Mouse (Mus musculus) cerebellum, adult 2 months (tissue): ENCODE data around the gene Pif1. TPM values are rescaled to one million over a fixed set of nuclear protein-coding genes. Genes with fewer than 3 reads are reported as not detected.

Experiments
- DNase-seq, 2 experiments: peaks; one replicate each; pipeline ENCODE4 v3.0.0; 2021
- H3K27ac ChIP-seq: fragments of 200-500 bp; 2 replicates; pipeline ENCODE4 v1.5.1; 2012; ENCODE audit warnings: low read length, control low read depth, inconsistent platforms; ENCODE audit not compliant: insufficient read depth
- H3K27me3 ChIP-seq: fragments of 200-500 bp; 2 replicates; pipeline ENCODE4 v1.6.1; 2012; ENCODE audit warnings: inconsistent platforms, mild to moderate bottlenecking, low read length, moderate library complexity; ENCODE audit not compliant: control insufficient read depth, insufficient read depth
- H3K4me1 ChIP-seq: fragments of 200-500 bp; 2 replicates; pipeline ENCODE4 v1.6.1; 2011; ENCODE audit warnings: low read length; ENCODE audit not compliant: control insufficient read depth, insufficient read depth
- H3K4me3 ChIP-seq: fragments of 200-500 bp; replicated peaks from 2 replicates; pipeline ENCODE3; 2011; ENCODE audit warnings: mild to moderate bottlenecking, low read depth, low read length, control low read depth; ENCODE audit not compliant: insufficient read depth
- CTCF ChIP-seq: fragments of 200-500 bp; IDR thresholded peaks from 2 replicates; pipeline ENCODE4 v1.5.1; 2011; ENCODE audit warnings: low read depth, mild to moderate bottlenecking, control low read depth, low read length, moderate library complexity, borderline replicate concordance; ENCODE audit not compliant: insufficient read depth
- POLR2A ChIP-seq: fragments of 200-500 bp; IDR thresholded peaks from 2 replicates; pipeline ENCODE4 v1.6.1; 2011; ENCODE audit warnings: low read length, control low read depth, borderline replicate concordance; ENCODE audit not compliant: insufficient read depth
- WGBS: fragments of 180-500 bp; shearing (Covaris S2); methylation state at CpG from one replicate; pipeline ENCODE4 v1.1.7; 2018; 5-methylcytosine and 5-hydroxymethylcytosine counted together
- polyA plus RNA-seq: library from polyadenylated mRNA; depleted of rRNA; stranded (reverse); fragments of >200 nt; gene quantifications from 2 replicates; pipeline ENCODE4 v1.2.3, GENCODE M21; 2012

Gene Pif1
- polyA plus RNA-seq, 1 experiment: 0.11 TPM

DNA sequence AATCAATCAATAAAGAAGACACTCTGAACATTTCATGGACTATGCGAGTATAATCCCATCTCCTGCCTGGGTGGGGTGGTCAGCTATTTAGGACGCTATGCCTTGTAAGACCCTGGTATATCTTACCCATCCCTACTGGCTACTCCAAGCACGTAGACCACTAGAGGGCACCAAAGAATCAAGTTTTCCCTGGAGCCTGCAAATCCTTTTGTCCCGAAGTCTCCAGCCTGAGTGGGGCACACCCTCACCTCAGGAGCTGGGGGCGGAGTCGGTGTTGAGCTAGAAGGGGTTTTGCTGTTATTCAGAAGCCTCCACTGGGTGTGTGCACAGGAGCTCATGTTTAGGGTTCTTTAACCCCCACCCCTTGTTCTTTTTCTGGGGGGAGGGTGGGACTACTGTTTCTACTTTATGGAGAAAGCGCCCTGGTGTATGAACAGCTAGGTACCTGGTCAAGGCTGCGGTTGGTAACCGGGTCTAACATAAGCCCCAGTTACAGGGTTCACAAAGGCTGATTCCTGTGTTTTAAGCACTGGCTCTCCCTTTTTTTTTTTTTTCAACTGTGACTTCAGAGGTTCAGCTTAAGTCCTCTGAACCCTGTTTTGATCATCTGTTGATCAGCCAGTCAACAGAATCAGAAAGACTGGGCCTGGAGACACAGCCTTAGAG is 18.6 kb downstream of the Pif1 start:
- H3K4me3 ChIP-seq: no peak overlapping the region

DNA sequence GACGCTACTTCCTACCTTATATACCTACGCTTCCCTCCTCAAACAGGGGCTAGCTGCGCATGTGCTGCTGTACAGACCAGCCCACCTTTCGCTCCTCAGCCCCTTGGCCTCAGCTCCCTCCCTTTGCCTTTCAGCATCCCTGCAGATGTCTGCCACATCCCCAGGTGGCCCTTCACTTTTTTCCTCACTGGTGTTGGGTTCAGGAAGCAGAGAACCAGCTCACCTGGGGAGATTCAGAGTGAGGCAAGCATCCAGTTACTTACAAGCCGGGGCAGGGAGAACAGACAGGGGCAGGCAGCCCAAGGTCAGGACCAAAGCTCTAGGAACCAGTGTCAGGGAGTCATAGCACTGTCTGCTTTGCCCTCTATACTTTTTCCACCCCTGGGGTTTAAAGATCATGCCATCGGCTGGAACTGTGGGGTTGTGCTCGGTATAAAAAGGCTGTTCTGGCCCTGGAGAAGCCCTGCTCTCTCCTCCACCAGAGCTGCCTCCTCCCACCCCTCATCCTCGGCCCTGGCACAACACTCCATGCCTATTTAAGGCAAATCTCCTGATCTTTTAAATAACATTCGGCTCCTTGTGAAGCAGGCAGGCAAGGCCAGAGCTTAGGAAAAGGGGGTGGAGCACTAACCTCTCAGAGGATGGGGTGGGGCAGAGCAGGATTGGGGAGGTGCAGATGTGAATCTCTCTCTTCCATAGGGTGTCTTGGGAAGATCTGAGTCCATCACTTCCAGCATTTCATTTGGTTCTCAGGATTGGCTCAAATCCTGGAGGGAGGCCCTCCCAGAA is 19.6 kb downstream of the Pif1 start:
- H3K27me3 ChIP-seq: no peaks in the 10 kb centered on the region
- H3K4me3 ChIP-seq: no peak overlapping the region
- H3K4me1 ChIP-seq: no peaks in the 10 kb centered on the region
- no peak for DNase-seq
- 60% methylated on average over 9 of the region's 9 CpGs for WGBS
- TF ChIP-seq CTCF: no peak
- TF ChIP-seq POLR2A: no peak
- H3K27ac ChIP-seq: no peak overlapping the region

More for the DNA sequence above, 18.6 kb downstream of the Pif1 start:
- 10% methylated on average over 9 of the region's 9 CpGs for WGBS
- no peak overlapping the region for H3K27ac ChIP-seq
- no peaks in the 10 kb centered on the region for H3K4me1 ChIP-seq
- TF ChIP-seq POLR2A (no peak), CTCF (peak; percentile 81)
- peak; percentile 46 to 58 for DNase-seq
- no peaks in the 10 kb centered on the region for H3K27me3 ChIP-seq

DNA sequence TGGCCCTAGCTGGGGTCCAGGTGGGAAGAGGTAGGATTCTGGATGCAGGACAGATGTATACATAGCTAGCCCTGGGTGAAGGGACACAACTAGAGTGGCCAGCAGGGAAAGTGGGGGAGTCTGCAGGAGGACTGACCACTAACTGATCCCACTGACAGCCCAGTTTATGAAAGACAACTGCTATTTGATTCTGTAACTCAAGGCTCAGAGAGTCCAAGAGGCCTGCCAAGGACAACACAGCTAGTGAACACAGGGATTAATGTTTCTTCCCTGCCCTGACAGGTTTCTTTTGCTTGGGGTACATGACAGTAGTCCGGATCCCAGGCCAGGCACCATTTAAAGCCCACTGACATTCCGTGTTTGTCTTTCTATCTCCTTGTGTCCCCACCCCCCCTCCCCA is 20.2 kb downstream of the Pif1 start:
- H3K4me1 ChIP-seq: no peaks in the 10 kb centered on the region
- DNase-seq: no peak
- no peak overlapping the region for H3K4me3 ChIP-seq
- H3K27ac ChIP-seq: no peak overlapping the region
- TF ChIP-seq POLR2A (no peak), CTCF (no peak)
- H3K27me3 ChIP-seq: no peaks in the 10 kb centered on the region
- 54% methylated on average over 2 of the region's 2 CpGs for WGBS

DNA sequence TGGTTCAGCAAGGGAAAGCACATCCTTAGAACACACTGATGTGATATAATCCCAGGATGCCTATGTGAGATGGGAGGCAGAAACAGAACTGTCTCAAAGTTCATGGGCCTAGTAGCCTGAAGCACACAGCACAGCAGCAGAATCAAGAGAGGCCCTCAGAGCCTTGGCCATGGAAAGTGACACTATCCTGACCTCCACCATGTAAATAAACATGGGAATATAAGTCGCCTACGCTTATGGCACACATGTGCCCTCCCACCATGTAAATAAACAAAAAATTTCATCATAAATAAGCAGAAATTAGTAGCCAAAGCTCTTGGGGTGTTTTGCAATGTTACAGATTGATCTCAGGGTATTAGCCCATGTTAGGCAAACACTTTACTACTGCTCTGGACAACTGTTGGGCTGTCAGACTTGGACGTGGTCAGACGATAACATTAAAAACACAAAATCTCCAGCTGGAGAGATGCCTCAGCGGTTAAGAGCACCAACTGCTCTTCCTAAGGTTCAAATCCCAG is 25.1 kb downstream of the Pif1 start:
- Histone ChIP-seq H3K4me1 (no peaks in the 10 kb centered on the region), H3K27ac (no peak overlapping the region), H3K4me3 (no peak overlapping the region), H3K27me3 (no peaks in the 10 kb centered on the region)
- no peak for DNase-seq
- 89% methylated on average over 5 of the region's 5 CpGs for WGBS
- TF ChIP-seq POLR2A: no peak
- no peak for TF ChIP-seq CTCF

DNA sequence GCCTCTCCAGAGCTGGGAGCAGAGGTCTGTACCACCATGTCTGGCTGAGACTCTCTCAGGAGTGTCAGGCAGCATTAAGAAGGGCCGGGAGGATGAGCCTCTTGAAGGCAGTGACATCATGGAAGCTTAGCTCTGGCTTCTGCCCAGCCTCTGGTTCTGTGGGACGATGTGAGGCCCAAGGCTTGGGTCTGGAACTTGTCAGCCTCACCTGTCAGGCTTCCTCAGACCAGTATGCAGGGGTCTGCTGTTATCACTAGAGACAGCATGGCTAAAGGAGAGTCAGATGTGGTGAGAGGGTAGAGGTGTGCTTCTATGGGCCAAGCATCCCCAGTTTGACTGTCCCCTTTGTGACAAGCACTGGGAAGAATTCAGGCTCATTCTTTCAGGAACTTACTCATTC is 26.1 kb downstream of the Pif1 start:
- Histone ChIP-seq H3K4me1 (no peaks in the 10 kb centered on the region), H3K27me3 (no peaks in the 10 kb centered on the region), H3K4me3 (no peak overlapping the region), H3K27ac (no peak overlapping the region)
- DNase-seq: no peak
- WGBS: 61% methylated on average over 2 of the region's 2 CpGs
- no peak for TF ChIP-seq POLR2A
- TF ChIP-seq CTCF: no peak

DNA sequence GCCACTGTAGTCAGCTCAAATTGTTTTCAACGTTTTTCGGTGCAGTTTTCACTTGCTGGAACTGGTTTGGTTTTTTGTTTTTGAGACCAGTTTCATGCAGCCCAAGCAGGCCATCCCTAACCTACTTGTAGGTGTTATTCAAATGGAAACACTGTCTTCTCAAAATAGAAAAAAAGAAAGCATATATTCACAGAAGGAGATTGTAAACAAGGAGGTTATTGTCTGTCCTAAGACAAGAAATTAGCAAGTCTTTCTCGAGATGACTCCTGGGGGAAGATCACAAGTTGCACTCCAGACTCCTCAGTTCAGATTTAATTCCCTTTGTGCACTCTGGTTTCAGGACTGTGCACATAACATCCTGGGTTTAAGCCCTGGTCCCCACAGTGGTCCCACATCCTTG is 32.4 kb downstream of the Pif1 start:
- 64% methylated on average over 3 of the region's 3 CpGs for WGBS
- H3K27me3 ChIP-seq: no peaks in the 10 kb centered on the region
- no peak for DNase-seq
- TF ChIP-seq CTCF (no peak), POLR2A (no peak)
- H3K4me3 ChIP-seq: no peak overlapping the region
- H3K4me1 ChIP-seq: no peaks in the 10 kb centered on the region
- H3K27ac ChIP-seq: no peak overlapping the region

DNA sequence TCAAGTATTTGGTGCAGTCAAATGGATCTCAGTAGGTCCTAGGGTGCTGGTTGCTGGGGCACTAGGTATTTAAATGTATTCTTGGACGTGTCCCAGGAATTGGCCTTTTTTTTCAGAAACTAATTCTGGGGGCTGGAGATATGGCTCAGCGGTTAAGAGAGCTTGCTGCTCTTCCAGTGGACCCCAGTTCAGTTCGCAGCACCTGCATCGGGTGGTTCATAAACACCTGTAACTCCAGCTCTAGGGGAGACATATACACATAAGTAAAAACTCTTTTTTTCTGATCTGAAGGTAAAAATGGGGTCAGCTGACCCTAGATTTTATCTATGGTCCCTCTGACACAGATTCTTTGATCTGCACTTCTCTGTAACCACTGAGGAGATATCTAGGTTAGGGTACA is 34.2 kb downstream of the Pif1 start:
- Histone ChIP-seq H3K4me1 (no peaks in the 10 kb centered on the region), H3K27me3 (no peaks in the 10 kb centered on the region; the same call in 1 of the 2 replicates), H3K27ac (no peak overlapping the region), H3K4me3 (no peak overlapping the region)
- WGBS: 80% methylated on average over 4 of the region's 4 CpGs
- no peak for DNase-seq
- TF ChIP-seq CTCF (no peak), POLR2A (no peak)

DNA sequence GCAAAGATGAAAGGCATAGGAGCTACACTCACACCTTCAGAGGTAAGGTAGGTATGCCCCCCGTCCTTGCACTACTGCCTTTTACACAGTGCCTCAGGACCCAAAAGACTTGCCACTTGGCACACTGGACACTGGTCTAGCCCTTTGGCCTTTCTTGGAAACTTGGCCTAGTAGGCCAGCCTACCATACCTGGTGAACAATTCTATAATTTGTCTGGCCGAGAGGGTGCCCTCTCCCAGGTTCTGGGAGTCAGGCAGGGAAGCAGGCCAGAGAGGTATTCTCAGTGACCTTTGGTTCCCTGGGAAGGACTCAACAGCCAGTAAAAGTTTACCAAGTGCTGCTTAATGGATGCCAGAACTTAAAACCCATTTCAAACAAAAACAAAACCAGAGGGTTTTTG is 34.7 kb downstream of the Pif1 start:
- no peaks in the 10 kb centered on the region; the same call in 1 of the 2 replicates for H3K27me3 ChIP-seq
- TF ChIP-seq CTCF (no peak), POLR2A (no peak)
- WGBS: 76% methylated on average over 2 of the region's 2 CpGs

More for the DNA sequence above, 34.7 kb downstream of the Pif1 start:
- no peak overlapping the region for H3K27ac ChIP-seq
- no peak for DNase-seq
- no peak overlapping the region for H3K4me3 ChIP-seq
- no peaks in the 10 kb centered on the region for H3K4me1 ChIP-seq
